Mouse (Mus musculus): ENCODE measurements around the gene Rasa2. TPM values are rescaled to one million over a fixed set of nuclear protein-coding genes. Genes with fewer than 3 reads are reported as not detected.
"Not testable (repeated sequence)": the region's sequence is repeated elsewhere in the genome, so short reads cannot be mapped to it uniquely, and the experiment has no call there.

Gene Rasa2
- total RNA-seq, 2 experiments from 2014 or later = 4.8 to 6.8 TPM

- intact Hi-C loops (cut with DNase I) = no loop called here
- no peak for DNase-seq
Measured at GRCm38 (mm10) chr9:96534256-96534655, 97.2 kb downstream of the Rasa2 start.

- no peak for DNase-seq
- intact Hi-C loops (cut with DNase I) = no loop called here
Measured at GRCm38 (mm10) chr9:96533476-96533875, 97.9 kb downstream of the Rasa2 start.

- DNase-seq = no peak
- intact Hi-C loops (cut with DNase I) = no loop called here
Measured at GRCm38 (mm10) chr9:96532531-96532930, 98.9 kb downstream of the Rasa2 start.

GRCm38 (mm10) chr9:96530674-96531081 is 100.7 kb downstream of the Rasa2 start:
- DNase-seq = peak in 1 of 2 experiments; percentile 24
- intact Hi-C loops (cut with DNase I) = no loop called here

- DNase-seq = no peak
- intact Hi-C loops (cut with DNase I) = no loop called here
Measured at GRCm38 (mm10) chr9:96529961-96530673, 101.3 kb downstream of the Rasa2 start.

- intact Hi-C loops (cut with DNase I) = no loop called here
- DNase-seq = no peak
Measured at GRCm38 (mm10) chr9:96526011-96526410, 105.4 kb downstream of the Rasa2 start.

GRCm38 (mm10) chr9:96524972-96525506 is 106.4 kb downstream of the Rasa2 start, which contains the start of gene Gm28729:
Gm28729 (minus strand) TSS chr9:96525264.
- DNase-seq = no peak
- intact Hi-C loops (cut with DNase I) = no loop called here

GRCm38 (mm10) chr9:96523148-96523547 is 108.3 kb downstream of the Rasa2 start:
- no peak for DNase-seq
- intact Hi-C loops (cut with DNase I) = no loop called here

GRCm38 (mm10) chr9:96521574-96521973 is 109.8 kb downstream of the Rasa2 start:
- DNase-seq; intact Hi-C loops (cut with DNase I): not testable (repeated sequence)

GRCm38 (mm10) chr9:96517429-96517828 is 114.0 kb downstream of the Rasa2 start:
- DNase-seq = no peak
- intact Hi-C loops (cut with DNase I) = no loop called here

GRCm38 (mm10) chr9:96516806-96517205 is 114.6 kb downstream of the Rasa2 start:
- no peak for DNase-seq
- intact Hi-C loops (cut with DNase I) = no loop called here

GRCm38 (mm10) chr9:96515737-96516136 is 115.7 kb downstream of the Rasa2 start:
- no peak for DNase-seq
- intact Hi-C loops (cut with DNase I) = no loop called here

- DNase-seq = no peak
- intact Hi-C loops (cut with DNase I) = no loop called here
Measured at GRCm38 (mm10) chr9:96514278-96514677, 117.1 kb downstream of the Rasa2 start.

- no peak for DNase-seq
- intact Hi-C loops (cut with DNase I) = no loop called here
Measured at GRCm38 (mm10) chr9:96506011-96506498, 125.4 kb downstream of the Rasa2 start.

- intact Hi-C loops (cut with DNase I) = no loop called here
- DNase-seq = no peak
Measured at GRCm38 (mm10) chr9:96505156-96505555, 126.3 kb downstream of the Rasa2 start.

GRCm38 (mm10) chr9:96504116-96504895 is 127.1 kb downstream of the Rasa2 start:
- intact Hi-C loops (cut with DNase I) = no loop called here
- DNase-seq = no peak

- DNase-seq = no peak
- intact Hi-C loops (cut with DNase I) = no loop called here
Measured at GRCm38 (mm10) chr9:96502856-96503610, 128.4 kb downstream of the Rasa2 start.

- DNase-seq = no peak
- intact Hi-C loops (cut with DNase I) = no loop called here
Measured at GRCm38 (mm10) chr9:96501217-96501616, 130.2 kb downstream of the Rasa2 start.

GRCm38 (mm10) chr9:96493212-96493611 is 138.2 kb downstream of the Rasa2 start:
- intact Hi-C loops (cut with DNase I) = loop anchor here (2.0 kb wide), 1 partner anchor 208 kb away; no protein-coding TSS in a partner anchor
- DNase-seq = no peak

GRCm38 (mm10) chr9:96491810-96492209 is 139.6 kb downstream of the Rasa2 start:
- intact Hi-C loops (cut with DNase I) = loop anchor here (1.0 to 2.0 kb wide), 2 partner anchors 142 to 207 kb away; no protein-coding TSS in a partner anchor
- peak; percentile 39 to 70 for DNase-seq

Measured in heart, postnatal 36 days (tissue).